Mouse (Mus musculus): ENCODE results near the gene Gm20388. TPM values are rescaled to one million over a fixed set of nuclear protein-coding genes. Genes with fewer than 3 reads are reported as not detected.
A peak's percentile ranks its signal among the peaks of the same experiment; 100 is the strongest.

Gm20388 gene
- polyA plus RNA-seq, 2 experiments: 8.5 TPM; not detected in 1

- H3K4me3 ChIP-seq (ENCODE audit: insufficient read depth in 1 of 2, low read depth in 2 of 2, low read length in 2 of 2): peak within 1 kb of the TSS; percentile 74 to 88
- H3K4me1 ChIP-seq (replicated peaks; ENCODE audit: control insufficient read depth in 2 of 2, insufficient read depth in 2 of 2, low read length in 1 of 2): peaks cover 0 to 17% of the 10 kb centered on the region in 2 experiments; a peak in 3 of 4 replicates
- TF ChIP-seq EP300 (IDR thresholded peaks at IDR 0.05; ENCODE audit: low read depth): 0 out of 2 replicates have a peak, but pooled peaks have one; percentile 22
- TF ChIP-seq CTCF (IDR thresholded peaks at IDR 0.05; ENCODE audit: low read depth): no peak
- ATAC-seq (ENCODE audit: insufficient read depth) (peak; percentile 61), DNase-seq (ENCODE audit: low read depth in 3 of 3, low spot score in 3 of 3) (peak; percentile 31 to 45 (median 33))
- H3K36me3 ChIP-seq (replicated peaks; ENCODE audit: control insufficient read depth, insufficient read depth, low read depth): no peaks in the 10 kb centered on the region
- peak within 1 kb of the TSS; percentile 84 for H3K9ac ChIP-seq (replicated peaks)
- no peaks in the 10 kb centered on the region for H3K9me3 ChIP-seq (ENCODE audit: control insufficient read depth, low read length)
- WGBS (ENCODE audit: insufficient replicate concordance): 2% methylated on average over 50 of the region's 50 CpGs
- H3K27ac ChIP-seq: no peak within 1 kb of the TSS
- H3K27me3 ChIP-seq (ENCODE audit: control insufficient read depth, insufficient read depth, low read length): no peaks in the 10 kb centered on the region; the same call in 1 of the 2 replicates
- peak within 1 kb of the TSS; percentile 86 for H3K4me2 ChIP-seq (ENCODE audit: low read depth)
Observed at GRCm38 (mm10) chr8:122775285-122776155, 2864.9 kb downstream of the Gm20388 start, which contains the start of gene Acsf3. Acsf3 (plus strand) TSS chr8:122775486.

DNA sequence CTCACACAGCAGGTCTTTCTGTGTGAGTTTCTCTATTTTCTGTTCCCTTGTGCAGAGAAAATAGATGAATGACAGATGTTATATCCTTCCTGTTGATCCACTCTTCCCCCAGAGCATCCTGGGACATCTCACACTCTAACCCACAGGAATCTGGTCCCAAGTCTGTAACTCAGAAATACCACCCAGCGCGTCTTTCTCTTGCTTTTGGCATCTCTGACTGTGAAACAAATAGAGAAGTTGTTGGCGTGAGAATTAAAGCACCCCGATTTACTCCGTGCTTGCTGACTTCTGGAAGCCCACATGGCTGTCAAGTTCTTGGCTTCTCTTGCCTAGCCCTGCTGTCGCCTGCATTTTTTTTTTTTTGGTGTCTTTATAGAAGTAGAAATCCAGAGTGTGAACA is 2867.1 kb downstream of the Gm20388 start:
- DNase-seq (ENCODE audit: low read depth in 3 of 3, low spot score in 3 of 3): no peak
- H3K4me2 ChIP-seq (ENCODE audit: low read depth): no peak overlapping the region
- no peaks in the 10 kb centered on the region for H3K36me3 ChIP-seq (replicated peaks; ENCODE audit: control insufficient read depth, insufficient read depth, low read depth)
- no peak for ATAC-seq (ENCODE audit: insufficient read depth)
- no peak overlapping the region for H3K27ac ChIP-seq
- TF ChIP-seq EP300 (IDR thresholded peaks at IDR 0.05; ENCODE audit: low read depth): no peak
- TF ChIP-seq CTCF (IDR thresholded peaks at IDR 0.05; ENCODE audit: low read depth): no peak
- WGBS (ENCODE audit: insufficient replicate concordance): 83% methylated on average over 6 of the region's 6 CpGs
- no peaks in the 10 kb centered on the region for H3K9me3 ChIP-seq (ENCODE audit: control insufficient read depth, low read length)
- H3K4me1 ChIP-seq (replicated peaks; ENCODE audit: control insufficient read depth in 2 of 2, insufficient read depth in 2 of 2, low read length in 1 of 2): peaks cover 0 to 17% of the 10 kb centered on the region in 2 experiments; a peak in 3 of 4 replicates
- H3K9ac ChIP-seq (replicated peaks): no peak overlapping the region
- no peaks in the 10 kb centered on the region; the same call in 1 of the 2 replicates for H3K27me3 ChIP-seq (ENCODE audit: control insufficient read depth, insufficient read depth, low read length)
- H3K4me3 ChIP-seq (ENCODE audit: insufficient read depth in 1 of 2, low read depth in 2 of 2, low read length in 2 of 2): no peak overlapping the region

GRCm38 (mm10) chr8:122778703-122779239 is 2868.1 kb downstream of the Gm20388 start:
- no peak overlapping the region for H3K4me2 ChIP-seq (ENCODE audit: low read depth)
- H3K4me1 ChIP-seq (replicated peaks; ENCODE audit: control insufficient read depth in 2 of 2, insufficient read depth in 2 of 2, low read length in 1 of 2): peaks cover 0 to 17% of the 10 kb centered on the region in 2 experiments; a peak in 3 of 4 replicates
- 47% methylated on average over 3 of the region's 3 CpGs for WGBS (ENCODE audit: insufficient replicate concordance)
- no peak overlapping the region for H3K9ac ChIP-seq (replicated peaks)
- peak; percentile 29; the same call in 1 of the 2 replicates for ATAC-seq (ENCODE audit: insufficient read depth)
- H3K9me3 ChIP-seq (ENCODE audit: control insufficient read depth, low read length): no peaks in the 10 kb centered on the region
- no peak for DNase-seq (ENCODE audit: low read depth in 3 of 3, low spot score in 3 of 3)
- no peak overlapping the region for H3K4me3 ChIP-seq (ENCODE audit: insufficient read depth in 1 of 2, low read depth in 2 of 2, low read length in 2 of 2)
- no peaks in the 10 kb centered on the region for H3K36me3 ChIP-seq (replicated peaks; ENCODE audit: control insufficient read depth, insufficient read depth, low read depth)
- no peaks in the 10 kb centered on the region; the same call in 1 of the 2 replicates for H3K27me3 ChIP-seq (ENCODE audit: control insufficient read depth, insufficient read depth, low read length)
- H3K27ac ChIP-seq: peak overlapping the region; percentile 24; the same call in 1 of the 2 replicates
- TF ChIP-seq EP300 (IDR thresholded peaks at IDR 0.05; ENCODE audit: low read depth) (no peak), CTCF (IDR thresholded peaks at IDR 0.05; ENCODE audit: low read depth) (no peak)

GRCm38 (mm10) chr8:122779255-122779654 is 2868.6 kb downstream of the Gm20388 start:
- no peak overlapping the region for H3K4me3 ChIP-seq (ENCODE audit: insufficient read depth in 1 of 2, low read depth in 2 of 2, low read length in 2 of 2)
- H3K27me3 ChIP-seq (ENCODE audit: control insufficient read depth, insufficient read depth, low read length): no peaks in the 10 kb centered on the region; the same call in 1 of the 2 replicates
- no peaks in the 10 kb centered on the region for H3K9me3 ChIP-seq (ENCODE audit: control insufficient read depth, low read length)
- ATAC-seq (ENCODE audit: insufficient read depth) (peak; percentile 60; the same call in 1 of the 2 replicates), DNase-seq (ENCODE audit: low read depth in 3 of 3, low spot score in 3 of 3) (no peak)
- TF ChIP-seq CTCF (IDR thresholded peaks at IDR 0.05; ENCODE audit: low read depth) (no peak), EP300 (IDR thresholded peaks at IDR 0.05; ENCODE audit: low read depth) (no peak)
- no peak overlapping the region for H3K9ac ChIP-seq (replicated peaks)
- 60% methylated on average over 9 of the region's 9 CpGs for WGBS (ENCODE audit: insufficient replicate concordance)
- peaks cover 0 to 17% of the 10 kb centered on the region in 2 experiments; a peak in 3 of 4 replicates for H3K4me1 ChIP-seq (replicated peaks; ENCODE audit: control insufficient read depth in 2 of 2, insufficient read depth in 2 of 2, low read length in 1 of 2)
- H3K27ac ChIP-seq: no peak overlapping the region
- H3K36me3 ChIP-seq (replicated peaks; ENCODE audit: control insufficient read depth, insufficient read depth, low read depth): no peaks in the 10 kb centered on the region
- no peak overlapping the region for H3K4me2 ChIP-seq (ENCODE audit: low read depth)

- no peak overlapping the region for H3K4me2 ChIP-seq (ENCODE audit: low read depth)
- no peak overlapping the region for H3K27ac ChIP-seq
- whole genome bisulfite sequencing (ENCODE audit: insufficient replicate concordance): 64% methylated on average over 1 of the region's 1 CpGs
- no peaks in the 10 kb centered on the region for H3K27me3 ChIP-seq (ENCODE audit: control insufficient read depth, insufficient read depth, low read length)
- TF ChIP-seq CTCF (IDR thresholded peaks at IDR 0.05; ENCODE audit: low read depth): no peak
- TF ChIP-seq EP300 (IDR thresholded peaks at IDR 0.05; ENCODE audit: low read depth): no peak
- no peaks in the 10 kb centered on the region for H3K36me3 ChIP-seq (replicated peaks; ENCODE audit: control insufficient read depth, insufficient read depth, low read depth)
- no peaks in the 10 kb centered on the region for H3K9me3 ChIP-seq (ENCODE audit: control insufficient read depth, low read length)
- H3K4me1 ChIP-seq (replicated peaks; ENCODE audit: control insufficient read depth in 2 of 2, insufficient read depth in 2 of 2, low read length in 1 of 2): no peaks in the 10 kb centered on the region
- no peak overlapping the region for H3K4me3 ChIP-seq (ENCODE audit: insufficient read depth in 1 of 2, low read depth in 2 of 2, low read length in 2 of 2)
- no peak for DNase-seq (ENCODE audit: low read depth in 3 of 3, low spot score in 3 of 3)
- ATAC-seq (ENCODE audit: insufficient read depth): no peak
- H3K9ac ChIP-seq (replicated peaks): no peak overlapping the region
Observed at GRCm38 (mm10) chr8:122784756-122785155, 2874.1 kb downstream of the Gm20388 start.

Measured in liver, embryonic 14.5 days (tissue).